Mouse (Mus musculus): ENCODE results near the gene Hist1h3b. TPM values are rescaled to one million over a fixed set of nuclear protein-coding genes. Genes with fewer than 3 reads are reported as not detected.
"Not testable (repeated sequence)": the region's sequence is repeated elsewhere in the genome, so short reads cannot be mapped to it uniquely, and the experiment has no call there.

Hist1h3b gene
- polyA plus RNA-seq, 1 experiment from 2014 or later = 11.1 TPM

GRCm38 (mm10) chr13:23769613-23770012, 17.5 kb downstream of the Hist1h3b start, which contains the start of gene Trim38:
TSS of gene Trim38 (plus strand) at chr13:23769913.
- 86% methylated on average over 2 of the region's 2 CpGs for WGBS
- H3K4me3 ChIP-seq (ENCODE audit: low read depth, low read length); H3K4me2 ChIP-seq (replicated peaks; ENCODE audit: low read depth, low read length); H3K27me3 ChIP-seq (ENCODE audit: control insufficient read depth, insufficient read depth, low read length); H3K9ac ChIP-seq (replicated peaks; ENCODE audit: low read depth, low read length); H3K4me1 ChIP-seq (ENCODE audit: control insufficient read depth, insufficient read depth, low read length); ATAC-seq (ENCODE audit: insufficient number of reproducible peaks, insufficient read depth, low FRiP score, low read depth); H3K27ac ChIP-seq (ENCODE audit: low read length); H3K36me3 ChIP-seq (ENCODE audit: control insufficient read depth, insufficient read depth, low read length); H3K9me3 ChIP-seq (ENCODE audit: control insufficient read depth, low read depth, low read length): not testable (repeated sequence)

- 22% methylated on average over 21 of the region's 21 CpGs for WGBS
- peak overlapping the region; percentile 29 for H3K4me2 ChIP-seq (replicated peaks; ENCODE audit: low read depth, low read length)
- peak; percentile 95 for ATAC-seq (ENCODE audit: insufficient number of reproducible peaks, insufficient read depth, low FRiP score, low read depth)
- no peak overlapping the region for H3K27ac ChIP-seq (ENCODE audit: low read length)
- no peak overlapping the region for H3K4me3 ChIP-seq (ENCODE audit: low read depth, low read length)
- H3K27me3 ChIP-seq (ENCODE audit: control insufficient read depth, insufficient read depth, low read length) = no peaks in the 10 kb centered on the region
- H3K36me3 ChIP-seq (ENCODE audit: control insufficient read depth, insufficient read depth, low read length) = no peaks in the 10 kb centered on the region
- no peak overlapping the region for H3K9ac ChIP-seq (replicated peaks; ENCODE audit: low read depth, low read length)
- no peaks in the 10 kb centered on the region for H3K4me1 ChIP-seq (ENCODE audit: control insufficient read depth, insufficient read depth, low read length)
- H3K9me3 ChIP-seq (ENCODE audit: control insufficient read depth, low read depth, low read length) = no peaks in the 10 kb centered on the region
Observed at GRCm38 (mm10) chr13:23772561-23773313, 20.7 kb downstream of the Hist1h3b start.

- no peaks in the 10 kb centered on the region for H3K9me3 ChIP-seq (ENCODE audit: control insufficient read depth, low read depth, low read length)
- H3K27me3 ChIP-seq (ENCODE audit: control insufficient read depth, insufficient read depth, low read length) = no peaks in the 10 kb centered on the region
- no peak overlapping the region for H3K27ac ChIP-seq (ENCODE audit: low read length)
- H3K9ac ChIP-seq (replicated peaks; ENCODE audit: low read depth, low read length) = no peak overlapping the region
- H3K4me1 ChIP-seq (ENCODE audit: control insufficient read depth, insufficient read depth, low read length) = no peaks in the 10 kb centered on the region
- H3K4me2 ChIP-seq (replicated peaks; ENCODE audit: low read depth, low read length) = no peak overlapping the region
- ATAC-seq (ENCODE audit: insufficient number of reproducible peaks, insufficient read depth, low FRiP score, low read depth) = no peak
- no peaks in the 10 kb centered on the region for H3K36me3 ChIP-seq (ENCODE audit: control insufficient read depth, insufficient read depth, low read length)
- no peak overlapping the region for H3K4me3 ChIP-seq (ENCODE audit: low read depth, low read length)
- WGBS = 93% methylated on average over 7 of the region's 7 CpGs
Observed at GRCm38 (mm10) chr13:23778339-23778738, 26.3 kb downstream of the Hist1h3b start.

- H3K4me3 ChIP-seq (ENCODE audit: low read depth, low read length) = no peak overlapping the region
- no peak for ATAC-seq (ENCODE audit: insufficient number of reproducible peaks, insufficient read depth, low FRiP score, low read depth)
- no peaks in the 10 kb centered on the region for H3K9me3 ChIP-seq (ENCODE audit: control insufficient read depth, low read depth, low read length)
- no peaks in the 10 kb centered on the region for H3K27me3 ChIP-seq (ENCODE audit: control insufficient read depth, insufficient read depth, low read length)
- no peak overlapping the region for H3K27ac ChIP-seq (ENCODE audit: low read length)
- no peaks in the 10 kb centered on the region for H3K4me1 ChIP-seq (ENCODE audit: control insufficient read depth, insufficient read depth, low read length)
- H3K9ac ChIP-seq (replicated peaks; ENCODE audit: low read depth, low read length) = no peak overlapping the region
- no peaks in the 10 kb centered on the region for H3K36me3 ChIP-seq (ENCODE audit: control insufficient read depth, insufficient read depth, low read length)
- H3K4me2 ChIP-seq (replicated peaks; ENCODE audit: low read depth, low read length) = no peak overlapping the region
- WGBS = 76% methylated on average over 4 of the region's 4 CpGs
Observed at GRCm38 (mm10) chr13:23779025-23779424, 27.0 kb downstream of the Hist1h3b start.

GRCm38 (mm10) chr13:23792520-23792919, 40.5 kb downstream of the Hist1h3b start:
- ATAC-seq (ENCODE audit: insufficient number of reproducible peaks, insufficient read depth, low FRiP score, low read depth) = no peak
- Histone ChIP-seq H3K27ac (ENCODE audit: low read length) (no peak overlapping the region), H3K27me3 (ENCODE audit: control insufficient read depth, insufficient read depth, low read length) (no peaks in the 10 kb centered on the region), H3K9me3 (ENCODE audit: control insufficient read depth, low read depth, low read length) (no peaks in the 10 kb centered on the region), H3K4me1 (ENCODE audit: control insufficient read depth, insufficient read depth, low read length) (no peaks in the 10 kb centered on the region), H3K4me3 (ENCODE audit: low read depth, low read length) (no peak overlapping the region), H3K36me3 (ENCODE audit: control insufficient read depth, insufficient read depth, low read length) (no peaks in the 10 kb centered on the region), H3K4me2 (replicated peaks; ENCODE audit: low read depth, low read length) (no peak overlapping the region), H3K9ac (replicated peaks; ENCODE audit: low read depth, low read length) (no peak overlapping the region)
- WGBS = 39% methylated on average over 2 of the region's 2 CpGs

GRCm38 (mm10) chr13:23799405-23799804, 47.3 kb downstream of the Hist1h3b start:
- no peaks in the 10 kb centered on the region for H3K9me3 ChIP-seq (ENCODE audit: control insufficient read depth, low read depth, low read length)
- no peaks in the 10 kb centered on the region for H3K36me3 ChIP-seq (ENCODE audit: control insufficient read depth, insufficient read depth, low read length)
- no peak overlapping the region for H3K9ac ChIP-seq (replicated peaks; ENCODE audit: low read depth, low read length)
- no peak for ATAC-seq (ENCODE audit: insufficient number of reproducible peaks, insufficient read depth, low FRiP score, low read depth)
- no peak overlapping the region for H3K4me2 ChIP-seq (replicated peaks; ENCODE audit: low read depth, low read length)
- 75% methylated on average over 5 of the region's 5 CpGs for WGBS
- H3K4me3 ChIP-seq (ENCODE audit: low read depth, low read length) = no peak overlapping the region
- H3K4me1 ChIP-seq (ENCODE audit: control insufficient read depth, insufficient read depth, low read length) = no peaks in the 10 kb centered on the region
- H3K27ac ChIP-seq (ENCODE audit: low read length) = no peak overlapping the region
- H3K27me3 ChIP-seq (ENCODE audit: control insufficient read depth, insufficient read depth, low read length) = no peaks in the 10 kb centered on the region

Small RNA genes within 50 kb of the gene (microRNA-seq; reads per million reads assigned to microRNA genes)
- gene Gm44314 = not detected
- gene Gm44484 = not detected

Other genes starting within 250 kb of the Hist1h3b start
- gene Hist1h4h, start 221.2 kb upstream of the Hist1h3b start, polyA plus RNA-seq (2014; fragmentation: Nextera tagmentation; extraction: Ambion mirVana) = 4.8 and 6.7 TPM in 2 replicates
- gene Hist1h2af, start 218.4 kb upstream of the Hist1h3b start, polyA plus RNA-seq (2014; fragmentation: Nextera tagmentation; extraction: Ambion mirVana) = 7.8 and 14.1 TPM in 2 replicates
- 5.5 and 7.8 TPM in 2 replicates for gene Hist1h3g, start 216.8 kb upstream of the Hist1h3b start, polyA plus RNA-seq (2014; fragmentation: Nextera tagmentation; extraction: Ambion mirVana)
- gene Hist1h2bh, start 208.9 kb upstream of the Hist1h3b start, polyA plus RNA-seq (2014; fragmentation: Nextera tagmentation; extraction: Ambion mirVana) = 1.1 and 1.2 TPM in 2 replicates
- 0.94 and 1.3 TPM in 2 replicates for gene Hist1h3f, start 208.2 kb upstream of the Hist1h3b start, polyA plus RNA-seq (2014; fragmentation: Nextera tagmentation; extraction: Ambion mirVana)
- 1.8 and 2.4 TPM in 2 replicates for gene Hist1h4f, start 200.6 kb upstream of the Hist1h3b start, polyA plus RNA-seq (2014; fragmentation: Nextera tagmentation; extraction: Ambion mirVana)
- 1.0 and 1.1 TPM in 2 replicates for gene Hist1h1d, start 199.0 kb upstream of the Hist1h3b start, polyA plus RNA-seq (2014; fragmentation: Nextera tagmentation; extraction: Ambion mirVana)
- gene Hist1h3e, start 189.9 kb upstream of the Hist1h3b start, polyA plus RNA-seq (2014; fragmentation: Nextera tagmentation; extraction: Ambion mirVana) = 10.2 and 10.3 TPM in 2 replicates
- 92.6 and 109 TPM in 2 replicates for gene Hist1h2ae, start 181.0 kb upstream of the Hist1h3b start, polyA plus RNA-seq (2014; fragmentation: Nextera tagmentation; extraction: Ambion mirVana)
- gene Hist1h2bg, start 180.9 kb upstream of the Hist1h3b start, polyA plus RNA-seq (2014; fragmentation: Nextera tagmentation; extraction: Ambion mirVana) = 11.0 and 12.6 TPM in 2 replicates
- gene Hist1h2bf, start 178.1 kb upstream of the Hist1h3b start, polyA plus RNA-seq (2014; fragmentation: Nextera tagmentation; extraction: Ambion mirVana) = 7.1 and 7.3 TPM in 2 replicates
- gene Hist1h2ad, start 177.9 kb upstream of the Hist1h3b start, polyA plus RNA-seq (2014; fragmentation: Nextera tagmentation; extraction: Ambion mirVana) = 4.1 and 6.2 TPM in 2 replicates
- gene Hist1h3d, start 176.5 kb upstream of the Hist1h3b start, polyA plus RNA-seq (2014; fragmentation: Nextera tagmentation; extraction: Ambion mirVana) = 11.2 and 16.2 TPM in 2 replicates
- gene Hist1h4d, start 170.7 kb upstream of the Hist1h3b start, polyA plus RNA-seq (2014; fragmentation: Nextera tagmentation; extraction: Ambion mirVana) = 99.6 and 119 TPM in 2 replicates
- 2.7 and 2.8 TPM in 2 replicates for gene Hist1h2be, start 131.1 kb upstream of the Hist1h3b start, polyA plus RNA-seq (2014; fragmentation: Nextera tagmentation; extraction: Ambion mirVana)
- gene Hist1h1e, start 129.7 kb upstream of the Hist1h3b start, polyA plus RNA-seq (2014; fragmentation: Nextera tagmentation; extraction: Ambion mirVana) = 17.5 and 18.7 TPM in 2 replicates
- 2.4 and 3.2 TPM in 2 replicates for gene Hist1h2ac, start 68.3 kb upstream of the Hist1h3b start, polyA plus RNA-seq (2014; fragmentation: Nextera tagmentation; extraction: Ambion mirVana)
- gene Hist1h2bc, start 68.1 kb upstream of the Hist1h3b start, polyA plus RNA-seq (2014; fragmentation: Nextera tagmentation; extraction: Ambion mirVana) = 58.8 and 65.1 TPM in 2 replicates
- gene Hist1h1t, start 56.5 kb upstream of the Hist1h3b start, polyA plus RNA-seq (2014; fragmentation: Nextera tagmentation; extraction: Ambion mirVana) = not detected in 2 replicates
- 7.2 and 9.6 TPM in 2 replicates for gene Hist1h4c, start 53.8 kb upstream of the Hist1h3b start, polyA plus RNA-seq (2014; fragmentation: Nextera tagmentation; extraction: Ambion mirVana)
- 6.1 and 6.8 TPM in 2 replicates for gene Hfe, start 41.4 kb upstream of the Hist1h3b start, polyA plus RNA-seq (2014; fragmentation: Nextera tagmentation; extraction: Ambion mirVana)
- gene Hist1h1c, start 13.5 kb upstream of the Hist1h3b start, polyA plus RNA-seq (2014; fragmentation: Nextera tagmentation; extraction: Ambion mirVana) = 38.5 and 39.4 TPM in 2 replicates
- 6.1 and 8.4 TPM in 2 replicates for gene Hist1h3c, start 6.7 kb upstream of the Hist1h3b start, polyA plus RNA-seq (2014; fragmentation: Nextera tagmentation; extraction: Ambion mirVana)
- 2.0 and 2.1 TPM in 2 replicates for gene Hist1h2bb, start 5.5 kb upstream of the Hist1h3b start, polyA plus RNA-seq (2014; fragmentation: Nextera tagmentation; extraction: Ambion mirVana)
- gene Hist1h2ab, start 1.1 kb upstream of the Hist1h3b start, polyA plus RNA-seq (2014; fragmentation: Nextera tagmentation; extraction: Ambion mirVana) = 38.8 and 50.2 TPM in 2 replicates
- 2.5 and 3.3 TPM in 2 replicates for gene Hist1h4b, start 4.7 kb downstream of the Hist1h3b start, polyA plus RNA-seq (2014; fragmentation: Nextera tagmentation; extraction: Ambion mirVana)
- not detected in 2 replicates for gene Hist1h4a, start 9.0 kb downstream of the Hist1h3b start, polyA plus RNA-seq (2014; fragmentation: Nextera tagmentation; extraction: Ambion mirVana)
- gene Hist1h3a, start 10.1 kb downstream of the Hist1h3b start, polyA plus RNA-seq (2014; fragmentation: Nextera tagmentation; extraction: Ambion mirVana) = 6.1 and 6.5 TPM in 2 replicates
- 2.4 and 3.6 TPM in 2 replicates for gene Hist1h1a, start 11.4 kb downstream of the Hist1h3b start, polyA plus RNA-seq (2014; fragmentation: Nextera tagmentation; extraction: Ambion mirVana)
- gene Trim38, start 17.6 kb downstream of the Hist1h3b start, polyA plus RNA-seq (2014; fragmentation: Nextera tagmentation; extraction: Ambion mirVana) = not detected in 2 replicates
- gene Slc17a2, start 54.7 kb downstream of the Hist1h3b start, polyA plus RNA-seq (2014; fragmentation: Nextera tagmentation; extraction: Ambion mirVana) = 0.13 and 0.17 TPM in 2 replicates
- not detected in 2 replicates for gene Slc17a3, start 87.2 kb downstream of the Hist1h3b start, polyA plus RNA-seq (2014; fragmentation: Nextera tagmentation; extraction: Ambion mirVana)
- gene Slc17a1, start 115.5 kb downstream of the Hist1h3b start, polyA plus RNA-seq (2014; fragmentation: Nextera tagmentation; extraction: Ambion mirVana) = not detected in 2 replicates
- 0.53 and 0.85 TPM in 2 replicates for gene Slc17a4, start 162.7 kb downstream of the Hist1h3b start, polyA plus RNA-seq (2014; fragmentation: Nextera tagmentation; extraction: Ambion mirVana)
- not detected in 2 replicates for gene Hist1h2ba, start 181.9 kb downstream of the Hist1h3b start, polyA plus RNA-seq (2014; fragmentation: Nextera tagmentation; extraction: Ambion mirVana)
- gene Hist1h2aa, start 182.2 kb downstream of the Hist1h3b start, polyA plus RNA-seq (2014; fragmentation: Nextera tagmentation; extraction: Ambion mirVana) = not detected in 2 replicates
- gene Scgn, start 238.9 kb downstream of the Hist1h3b start, polyA plus RNA-seq (2014; fragmentation: Nextera tagmentation; extraction: Ambion mirVana) = 0.98 and 1.7 TPM in 2 replicates

Data from stomach, embryonic 14.5 days (tissue).